In the genomic region with DNA sequence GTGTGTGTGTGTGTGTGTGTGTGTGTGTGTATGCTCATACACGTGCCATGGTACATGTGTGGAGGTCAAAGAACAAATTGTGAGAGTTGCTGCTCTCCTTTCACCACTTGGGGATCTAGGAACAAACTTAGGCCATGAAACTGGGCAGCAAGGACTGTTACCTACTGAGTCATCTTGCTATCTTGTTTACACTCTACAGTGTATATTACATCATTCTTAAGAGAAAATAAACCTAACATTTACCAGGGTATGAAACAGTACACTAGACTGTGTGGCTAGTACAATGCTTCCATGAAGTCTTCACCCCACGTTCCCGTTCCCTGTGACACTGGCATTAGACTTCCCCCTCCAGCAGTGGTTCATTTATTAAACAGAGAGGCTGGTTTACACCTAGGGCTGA, we compare ENCODE assay signal across 22 mouse cellular contexts. TPM values are rescaled to one million over a fixed set of nuclear protein-coding genes. Genes with fewer than 3 reads are reported as not detected.
DNase-seq lines count a peak whose midpoint lies in the region; ATAC-seq and TF ChIP-seq lines count a peak whose summit lies in the region.
"Had no signal": no experiment of that assay in that cellular context is flagged by ENCODE, and none has a peak within 500 bp of the region (broad histone marks: within the 10 kb centered on the region; RNA-seq: fewer than 3 reads in every experiment).

No protein-coding gene starts in this region.

- H3K27me3 ChIP-seq in heart, embryonic 12.5 days (replicated peaks): no peaks in the 10 kb centered on the region
- no peaks in the 10 kb centered on the region for H3K27me3 ChIP-seq in kidney, embryonic 15.5 days
- H3K27me3 ChIP-seq in lung, postnatal 0 days (replicated peaks; ENCODE audit: insufficient read depth, low read length): no peaks in the 10 kb centered on the region
- no peaks in the 10 kb centered on the region for H3K27me3 ChIP-seq in cerebellum, adult 2 months (ENCODE audit: control insufficient read depth, insufficient read depth, low read length)
- H3K27me3 ChIP-seq: embryonic facial prominence, embryonic 13.5 days; hindbrain, embryonic 15.5 days; intestine, embryonic 15.5 days; limb, embryonic 15.5 days had no signal

- 0 out of 2 replicates have a peak overlapping the region, but pooled peaks have one; percentile 18 for H3K4me2 ChIP-seq in heart, embryonic 12.5 days
- H3K4me2 ChIP-seq in kidney, embryonic 15.5 days: no peak overlapping the region
- 0 out of 2 replicates have a peak overlapping the region, but pooled peaks have one; percentile 14 for H3K4me2 ChIP-seq in lung, postnatal 0 days (replicated peaks; ENCODE audit: low read depth, low read length)
- H3K4me2 ChIP-seq: embryonic facial prominence, embryonic 13.5 days; hindbrain, embryonic 15.5 days; intestine, embryonic 15.5 days; limb, embryonic 15.5 days had no signal

- TF ChIP-seq EP300 in lung, postnatal 0 days (IDR thresholded peaks at IDR 0.05): no peak

- no peak overlapping the region for H3K9ac ChIP-seq in heart, embryonic 12.5 days
- no peak overlapping the region for H3K9ac ChIP-seq in kidney, embryonic 15.5 days
- H3K9ac ChIP-seq in lung, postnatal 0 days (replicated peaks; ENCODE audit: low read depth): no peak overlapping the region
- H3K9ac ChIP-seq: embryonic facial prominence, embryonic 13.5 days; hindbrain, embryonic 15.5 days; intestine, embryonic 15.5 days; limb, embryonic 15.5 days; liver, postnatal 0 days had no signal

- no peak for ATAC-seq in heart, embryonic 12.5 days (ENCODE audit: insufficient number of reproducible peaks, low FRiP score)
- no peak for ATAC-seq in kidney, embryonic 15.5 days (replicated peaks; ENCODE audit: low FRiP score)
- ATAC-seq in lung, postnatal 0 days: peak; percentile 61
- ATAC-seq: forebrain, embryonic 14.5 days; intestine, embryonic 15.5 days; liver, postnatal 0 days had no signal

- H3K4me3 ChIP-seq in heart, embryonic 12.5 days: no peak overlapping the region
- no peak overlapping the region for H3K4me3 ChIP-seq in kidney, embryonic 15.5 days (replicated peaks)
- no peak overlapping the region for H3K4me3 ChIP-seq in lung, postnatal 0 days (ENCODE audit: low read depth, low read length)
- H3K4me3 ChIP-seq in cerebellum, adult 2 months (replicated peaks; ENCODE audit: insufficient read depth, low read depth, low read length): no peak overlapping the region
- H3K4me3 ChIP-seq: embryonic facial prominence, embryonic 13.5 days; heart, adult 2 months; hindbrain, embryonic 15.5 days; intestine, embryonic 15.5 days; limb, embryonic 15.5 days; myocyte had no signal

- no peak for DNase-seq in heart, postnatal 10 days
- no peak for DNase-seq in kidney, adult 9 months
- peak; percentile 9 for DNase-seq in lung, postnatal 0 days (ENCODE audit: low spot score)
- no peak for DNase-seq in lung, postnatal 36 days
- no peak for DNase-seq in cerebellum, adult 2 months
- DNase-seq: B cell, adult 2 months; cerebellum, adult 9-11 months; gastrocnemius, postnatal 10 days; heart, adult 2 months; liver, postnatal 0 days; midbrain, embryonic 14.5 days; thymus, adult 18-20 months; thymus, postnatal 4 days had no signal

- intact Hi-C loops in heart, postnatal 10 days (cut with DNase I): no loop called here

- TF ChIP-seq POLR2A in cerebellum, adult 2 months (IDR thresholded peaks at IDR 0.05; ENCODE audit: borderline replicate concordance, insufficient read depth, low read length): no peak

- TF ChIP-seq CTCF in lung, postnatal 0 days (IDR thresholded peaks at IDR 0.05): no peak
- no peak for TF ChIP-seq CTCF in cerebellum, adult 2 months (IDR thresholded peaks at IDR 0.05; ENCODE audit: borderline replicate concordance, insufficient read depth, low read depth, low read length)

- no peaks in the 10 kb centered on the region for H3K9me3 ChIP-seq in heart, embryonic 12.5 days (replicated peaks)
- H3K9me3 ChIP-seq in kidney, embryonic 15.5 days (replicated peaks): no peaks in the 10 kb centered on the region
- no peaks in the 10 kb centered on the region for H3K9me3 ChIP-seq in lung, postnatal 0 days (ENCODE audit: low read length)
- H3K9me3 ChIP-seq: embryonic facial prominence, embryonic 13.5 days; hindbrain, embryonic 15.5 days; intestine, embryonic 15.5 days; limb, embryonic 15.5 days had no signal

- peaks cover 8% of the 10 kb centered on the region for H3K4me1 ChIP-seq in heart, embryonic 12.5 days (replicated peaks)
- H3K4me1 ChIP-seq in kidney, embryonic 15.5 days: peaks cover 6% of the 10 kb centered on the region; the same call in 1 of the 2 replicates
- no peaks in the 10 kb centered on the region for H3K4me1 ChIP-seq in lung, postnatal 0 days (ENCODE audit: insufficient read depth, low read depth, low read length)
- no peaks in the 10 kb centered on the region for H3K4me1 ChIP-seq in cerebellum, adult 2 months (ENCODE audit: control insufficient read depth, insufficient read depth, low read length)
- H3K4me1 ChIP-seq: embryonic facial prominence, embryonic 13.5 days; hindbrain, embryonic 15.5 days; limb, embryonic 15.5 days had no signal

- peaks cover 13% of the 10 kb centered on the region for H3K36me3 ChIP-seq in heart, embryonic 12.5 days
- H3K36me3 ChIP-seq in kidney, embryonic 15.5 days: no peaks in the 10 kb centered on the region
- H3K36me3 ChIP-seq in lung, postnatal 0 days (ENCODE audit: insufficient read depth, low read length): no peaks in the 10 kb centered on the region
- H3K36me3 ChIP-seq: embryonic facial prominence, embryonic 13.5 days; hindbrain, embryonic 15.5 days; intestine, embryonic 15.5 days; limb, embryonic 15.5 days had no signal

- 65% methylated on average over 3 of the region's 3 CpGs for WGBS in heart, embryonic 12.5 days
- WGBS in kidney, embryonic 15.5 days: 68% methylated on average over 3 of the region's 3 CpGs
- 54% methylated on average over 3 of the region's 3 CpGs for WGBS in lung, postnatal 0 days
- 80% methylated on average over 3 of the region's 3 CpGs for WGBS in cerebellum, adult 2 months

- peak overlapping the region; percentile 63 for H3K27ac ChIP-seq in heart, embryonic 12.5 days (ENCODE audit: poor library complexity, severe bottlenecking)
- peak overlapping the region; percentile 27; the same call in 1 of the 2 replicates for H3K27ac ChIP-seq in kidney, embryonic 15.5 days
- peak overlapping the region; percentile 43; the same call in 1 of the 2 replicates for H3K27ac ChIP-seq in lung, postnatal 0 days (ENCODE audit: low read length)
- no peak overlapping the region for H3K27ac ChIP-seq in cerebellum, adult 2 months (ENCODE audit: insufficient read depth, low read length)
- H3K27ac ChIP-seq: embryonic facial prominence, embryonic 13.5 days; heart, adult 2 months; hindbrain, embryonic 15.5 days; intestine, embryonic 15.5 days; limb, embryonic 15.5 days had no signal

RNA-seq across cellular contexts. Expression of a gene that starts 56.5 kb away (rescaled TPM):
- polyA plus RNA-seq in heart, embryonic 12.5 days (2016; fragmentation: Nextera tagmentation; extraction: Ambion mirVana): 19.9 and 23.7 TPM in 2 replicates
- total RNA-seq in heart, postnatal 10 days (2021): 10 to 100 TPM; 10.3 to 14.4 TPM
- polyA plus RNA-seq in kidney, embryonic 15.5 days (2015; fragmentation: Nextera tagmentation; extraction: Ambion mirVana): 6.4 and 7.5 TPM in 2 replicates
- 10.2 and 12.4 TPM in 2 replicates for polyA plus RNA-seq in lung, postnatal 0 days (2015; fragmentation: Nextera tagmentation; extraction: Ambion mirVana)
- 4.2 and 5.4 TPM in 2 replicates for polyA plus RNA-seq in cerebellum, adult 2 months (2012; rRNA removed)
- polyA plus RNA-seq: neural tube, embryonic 14.5 days had no signal
